Mouse (Mus musculus): ENCODE measurements around the gene Plscr1. TPM values are rescaled to one million over a fixed set of nuclear protein-coding genes. Genes with fewer than 3 reads are reported as not detected.
A peak's percentile ranks its signal among the peaks of the same experiment; 100 is the strongest.

Gene Plscr1
- polyA plus RNA-seq, 1 experiment from 2014 or later: 83.5 TPM

DNA sequence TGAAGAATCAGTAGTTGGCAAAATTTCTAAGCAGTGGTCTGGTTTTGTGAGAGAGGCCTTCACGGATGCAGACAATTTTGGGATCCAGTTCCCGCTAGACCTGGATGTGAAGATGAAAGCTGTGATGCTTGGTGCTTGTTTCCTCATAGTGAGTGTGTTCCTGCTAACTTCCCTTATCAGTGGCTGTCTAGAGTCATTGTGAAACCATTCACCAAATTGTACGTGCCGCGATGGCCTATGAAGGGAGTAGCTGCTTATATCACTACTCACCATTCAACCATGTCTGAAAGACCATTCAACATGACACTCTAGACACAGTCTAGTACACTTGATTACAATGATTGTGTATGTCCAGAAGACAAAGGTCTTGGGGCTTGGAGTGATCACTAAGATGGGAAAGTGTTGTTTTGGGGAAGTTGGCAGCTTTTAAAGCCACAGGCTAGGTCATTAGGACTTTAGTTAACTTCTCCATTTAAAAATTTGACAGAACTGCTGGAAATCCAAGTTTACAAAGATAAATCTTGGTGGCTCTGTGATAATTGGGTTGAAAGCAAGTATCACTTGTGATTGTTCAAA lies 20.4 kb downstream of the Plscr1 start:
- Histone ChIP-seq H3K4me3 (ENCODE audit: low read length) (no peak overlapping the region), H3K9me3 (ENCODE audit: control insufficient read depth, low read length) (no peaks in the 10 kb centered on the region), H3K9ac (ENCODE audit: low read depth, low read length) (no peak overlapping the region), H3K36me3 (ENCODE audit: control insufficient read depth, insufficient read depth, low read length) (peaks cover 13% of the 10 kb centered on the region; the same call in 1 of the 2 replicates), H3K4me2 (replicated peaks; ENCODE audit: low read depth, low read length) (no peak overlapping the region), H3K4me1 (ENCODE audit: control insufficient read depth, insufficient read depth, low read length) (peaks cover 23% of the 10 kb centered on the region), H3K27me3 (ENCODE audit: control insufficient read depth, insufficient read depth, low read length) (no peaks in the 10 kb centered on the region), H3K27ac (ENCODE audit: low read depth, low read length) (no peak overlapping the region)
- WGBS: 83% methylated on average over 5 of the region's 5 CpGs
- ATAC-seq (ENCODE audit: low FRiP score, low TSS enrichment): no peak

DNA sequence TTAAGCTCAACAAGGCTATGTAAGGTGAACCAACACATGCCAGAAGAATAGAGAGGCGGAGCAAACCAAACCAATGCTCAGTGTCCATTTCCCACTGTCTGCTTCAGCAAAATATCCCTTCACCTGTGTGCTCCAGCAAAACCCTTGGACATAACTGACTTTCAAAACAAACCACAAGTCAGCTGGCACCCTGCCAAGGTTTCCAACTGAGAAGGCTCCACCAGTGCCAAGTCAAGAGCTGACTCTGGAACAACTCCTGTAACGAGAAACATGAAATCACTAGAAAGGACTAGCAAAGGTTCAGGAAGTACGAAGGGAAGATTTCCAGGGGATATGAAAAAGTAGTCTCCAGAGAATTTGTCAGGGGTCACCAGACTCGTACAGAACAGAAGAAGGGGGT lies 21.4 kb downstream of the Plscr1 start:
- Histone ChIP-seq H3K9me3 (ENCODE audit: control insufficient read depth, low read length) (no peaks in the 10 kb centered on the region), H3K27ac (ENCODE audit: low read depth, low read length) (no peak overlapping the region; the same call in 1 of the 2 replicates), H3K9ac (ENCODE audit: low read depth, low read length) (no peak overlapping the region), H3K4me3 (ENCODE audit: low read length) (no peak overlapping the region), H3K27me3 (ENCODE audit: control insufficient read depth, insufficient read depth, low read length) (no peaks in the 10 kb centered on the region), H3K4me1 (ENCODE audit: control insufficient read depth, insufficient read depth, low read length) (peaks cover 32% of the 10 kb centered on the region), H3K36me3 (ENCODE audit: control insufficient read depth, insufficient read depth, low read length) (peaks cover 13% of the 10 kb centered on the region; the same call in 1 of the 2 replicates), H3K4me2 (replicated peaks; ENCODE audit: low read depth, low read length) (no peak overlapping the region)
- 45% methylated on average over 4 of the region's 4 CpGs for WGBS
- no peak for ATAC-seq (ENCODE audit: low FRiP score, low TSS enrichment)

DNA sequence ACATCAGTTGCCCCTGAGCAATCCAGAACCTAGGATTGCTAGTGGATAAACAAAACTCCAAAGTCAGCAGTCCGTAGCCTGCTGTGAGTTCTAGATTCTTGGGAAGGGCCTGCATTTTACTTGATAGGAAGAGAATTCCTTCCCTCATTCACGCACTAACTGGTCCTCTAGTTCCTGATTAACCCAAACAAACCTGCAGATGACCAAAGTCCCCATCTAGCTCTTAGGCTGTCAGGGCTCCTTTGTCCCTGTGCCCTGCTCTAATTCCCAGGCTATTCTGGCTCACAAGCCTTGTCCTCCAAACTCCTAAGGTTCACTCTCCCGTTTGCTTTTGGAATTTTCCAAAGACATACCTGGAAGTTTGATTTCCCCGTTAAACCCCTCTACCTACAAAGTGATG lies 23.1 kb downstream of the Plscr1 start:
- no peak overlapping the region for H3K4me2 ChIP-seq (replicated peaks; ENCODE audit: low read depth, low read length)
- H3K36me3 ChIP-seq (ENCODE audit: control insufficient read depth, insufficient read depth, low read length): peaks cover 13% of the 10 kb centered on the region; the same call in 1 of the 2 replicates
- H3K4me3 ChIP-seq (ENCODE audit: low read length): no peak overlapping the region
- no peaks in the 10 kb centered on the region for H3K27me3 ChIP-seq (ENCODE audit: control insufficient read depth, insufficient read depth, low read length)
- WGBS: 79% methylated on average over 4 of the region's 4 CpGs
- no peak for ATAC-seq (ENCODE audit: low FRiP score, low TSS enrichment)
- no peaks in the 10 kb centered on the region for H3K9me3 ChIP-seq (ENCODE audit: control insufficient read depth, low read length)
- H3K27ac ChIP-seq (ENCODE audit: low read depth, low read length): no peak overlapping the region; the same call in 1 of the 2 replicates
- no peak overlapping the region for H3K9ac ChIP-seq (ENCODE audit: low read depth, low read length)
- peaks cover 35% of the 10 kb centered on the region for H3K4me1 ChIP-seq (ENCODE audit: control insufficient read depth, insufficient read depth, low read length)

DNA sequence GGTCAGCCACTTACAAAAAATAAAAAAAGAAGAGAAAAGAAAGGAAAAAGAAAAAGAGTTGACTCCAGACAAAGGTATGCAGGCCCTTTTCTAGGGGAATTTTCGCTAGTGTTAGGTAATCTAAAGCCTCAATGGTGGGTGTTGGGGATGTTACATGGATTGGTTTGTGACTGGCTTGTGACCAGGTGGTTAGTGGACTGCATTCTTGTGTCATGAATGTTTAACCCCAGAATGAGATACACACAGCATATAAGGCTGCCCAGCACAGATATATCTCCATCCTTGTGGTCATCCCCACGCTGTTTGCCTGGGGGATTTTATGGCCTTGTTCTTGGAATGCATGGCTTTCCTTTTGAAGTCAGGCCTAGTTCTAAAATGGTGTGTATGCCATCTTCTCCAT lies 23.7 kb downstream of the Plscr1 start:
- peaks cover 12% of the 10 kb centered on the region; the same call in 1 of the 2 replicates for H3K36me3 ChIP-seq (ENCODE audit: control insufficient read depth, insufficient read depth, low read length)
- no peak overlapping the region for H3K9ac ChIP-seq (ENCODE audit: low read depth, low read length)
- H3K27ac ChIP-seq (ENCODE audit: low read depth, low read length): no peak overlapping the region; the same call in 1 of the 2 replicates
- H3K9me3 ChIP-seq (ENCODE audit: control insufficient read depth, low read length): no peaks in the 10 kb centered on the region
- no peak overlapping the region for H3K4me2 ChIP-seq (replicated peaks; ENCODE audit: low read depth, low read length)
- peaks cover 35% of the 10 kb centered on the region for H3K4me1 ChIP-seq (ENCODE audit: control insufficient read depth, insufficient read depth, low read length)
- no peak overlapping the region for H3K4me3 ChIP-seq (ENCODE audit: low read length)
- H3K27me3 ChIP-seq (ENCODE audit: control insufficient read depth, insufficient read depth, low read length): no peaks in the 10 kb centered on the region
- no peak for ATAC-seq (ENCODE audit: low FRiP score, low TSS enrichment)
- 76% methylated on average over 2 of the region's 2 CpGs for WGBS

DNA sequence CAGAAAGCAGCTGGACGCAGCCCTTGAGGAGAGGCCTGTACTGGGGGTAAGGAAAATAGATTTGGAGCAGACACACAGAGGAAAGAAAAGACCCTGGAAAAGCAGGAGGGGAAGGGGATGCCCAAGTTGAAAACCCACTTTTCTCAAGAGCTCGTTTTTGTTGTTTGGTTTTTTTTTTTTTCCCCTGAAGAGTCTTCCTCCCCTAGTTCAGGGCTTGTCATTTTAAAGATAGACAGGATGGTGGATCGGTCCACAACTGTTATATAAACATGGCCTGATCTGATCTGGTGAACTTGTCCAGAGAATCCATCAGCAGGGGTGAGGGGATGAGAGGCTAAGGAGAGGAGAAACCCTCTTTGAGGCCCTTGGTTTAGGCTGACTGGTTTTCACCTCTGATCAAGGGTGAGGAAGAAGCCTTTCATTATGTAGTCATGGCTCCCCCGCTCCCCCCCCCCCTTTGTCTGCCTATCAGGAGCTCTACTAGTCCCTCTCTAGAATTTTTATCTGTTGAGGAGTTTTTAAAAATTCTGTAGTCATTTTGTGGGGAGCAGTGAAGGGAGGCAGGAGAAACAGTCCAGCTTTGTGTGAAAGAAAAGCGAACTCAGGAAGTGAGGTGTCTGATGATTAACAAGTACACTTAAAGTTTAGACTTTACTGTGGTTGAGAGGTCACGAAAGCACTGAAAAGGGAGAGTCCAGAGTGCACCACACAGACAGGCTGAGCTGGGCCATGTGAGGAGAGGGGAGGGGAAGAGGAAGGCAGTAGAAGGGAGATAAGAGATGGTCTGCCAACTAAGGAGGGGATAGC lies 24.6 kb downstream of the Plscr1 start:
- H3K36me3 ChIP-seq (ENCODE audit: control insufficient read depth, insufficient read depth, low read length): peaks cover 10% of the 10 kb centered on the region; the same call in 1 of the 2 replicates
- H3K9ac ChIP-seq (ENCODE audit: low read depth, low read length): no peak overlapping the region
- no peaks in the 10 kb centered on the region for H3K9me3 ChIP-seq (ENCODE audit: control insufficient read depth, low read length)
- no peak overlapping the region for H3K4me2 ChIP-seq (replicated peaks; ENCODE audit: low read depth, low read length)
- peaks cover 35% of the 10 kb centered on the region for H3K4me1 ChIP-seq (ENCODE audit: control insufficient read depth, insufficient read depth, low read length)
- no peak overlapping the region for H3K4me3 ChIP-seq (ENCODE audit: low read length)
- H3K27me3 ChIP-seq (ENCODE audit: control insufficient read depth, insufficient read depth, low read length): no peaks in the 10 kb centered on the region
- H3K27ac ChIP-seq (ENCODE audit: low read depth, low read length): peak overlapping the region; percentile 82
- ATAC-seq (ENCODE audit: low FRiP score, low TSS enrichment): peak; percentile 88
- WGBS: 25% methylated on average over 6 of the region's 6 CpGs

DNA sequence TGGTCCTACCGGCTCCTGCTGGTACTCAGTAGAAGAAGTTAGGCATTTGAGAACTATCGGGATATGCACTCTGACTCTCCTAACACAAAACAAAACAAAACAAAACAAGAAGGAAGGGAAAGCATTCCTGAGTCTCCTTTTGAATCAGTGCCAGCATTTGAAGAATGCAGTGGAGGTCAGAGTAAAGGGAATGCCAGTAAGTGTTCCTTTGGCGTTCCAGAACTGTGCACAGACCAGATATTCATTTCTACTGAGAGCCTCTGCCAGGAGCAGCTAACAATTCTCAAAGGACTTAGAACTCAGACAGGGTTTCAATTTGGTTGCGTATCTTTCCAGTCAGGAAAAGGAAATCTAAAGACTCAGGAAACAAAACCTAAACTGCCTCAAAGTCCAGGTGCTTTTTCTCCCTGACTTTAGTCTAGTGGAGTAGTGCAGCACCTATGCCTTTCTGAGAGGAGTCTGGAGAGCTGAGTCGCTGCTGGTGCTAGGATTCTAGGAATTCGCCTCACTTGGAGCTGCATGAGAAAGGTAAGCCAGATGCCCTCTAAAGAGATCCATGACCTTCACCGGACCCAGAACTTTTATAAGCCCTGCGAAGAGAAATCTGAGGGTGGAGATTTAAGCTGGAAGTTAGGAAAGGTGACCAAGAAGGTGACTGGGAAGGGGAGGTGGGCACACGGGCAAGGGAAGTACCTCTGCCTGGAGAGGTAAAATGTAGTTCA lies 26.1 kb downstream of the Plscr1 start, which contains the start of gene Plscr2:
Plscr2 (plus strand) TSS at position 117 of the 722 bp plus-strand sequence.
- H3K4me1 ChIP-seq (ENCODE audit: control insufficient read depth, insufficient read depth, low read length): peaks cover 35% of the 10 kb centered on the region
- H3K27ac ChIP-seq (ENCODE audit: low read depth, low read length): peak within 1 kb of the TSS; percentile 82
- H3K27me3 ChIP-seq (ENCODE audit: control insufficient read depth, insufficient read depth, low read length): no peaks in the 10 kb centered on the region
- no peak within 1 kb of the TSS for H3K9ac ChIP-seq (ENCODE audit: low read depth, low read length)
- no peaks in the 10 kb centered on the region for H3K9me3 ChIP-seq (ENCODE audit: control insufficient read depth, low read length)
- H3K4me2 ChIP-seq (replicated peaks; ENCODE audit: low read depth, low read length): no peak within 1 kb of the TSS
- ATAC-seq (ENCODE audit: low FRiP score, low TSS enrichment): no peak
- 49% methylated on average over 9 of the region's 9 CpGs for WGBS
- H3K4me3 ChIP-seq (ENCODE audit: low read length): no peak within 1 kb of the TSS
- peaks cover 1% of the 10 kb centered on the region; the same call in 1 of the 2 replicates for H3K36me3 ChIP-seq (ENCODE audit: control insufficient read depth, insufficient read depth, low read length)

DNA sequence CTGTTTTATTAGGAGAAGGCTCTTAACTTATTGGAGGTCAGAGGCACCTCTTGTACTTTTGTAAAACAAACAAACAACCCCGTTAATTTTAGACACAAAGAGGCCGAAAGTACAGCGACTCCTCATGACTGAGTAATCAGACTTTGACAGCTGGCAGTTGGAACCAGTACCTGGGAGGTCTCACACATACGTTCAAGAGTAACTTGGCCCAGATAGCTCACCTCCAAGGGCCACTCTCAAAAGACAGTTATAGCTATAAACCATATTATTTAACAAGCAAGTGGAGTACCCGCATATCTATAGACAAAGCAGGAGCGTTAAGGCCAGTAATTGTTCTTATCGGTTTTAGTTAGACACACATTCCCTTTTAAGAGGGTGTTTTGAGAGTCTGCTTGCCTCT lies 26.8 kb downstream of the Plscr1 start:
- ATAC-seq (ENCODE audit: low FRiP score, low TSS enrichment): peak; percentile 34; the same call in 1 of the 2 replicates
- 49% methylated on average over 7 of the region's 7 CpGs for WGBS
- Histone ChIP-seq H3K4me2 (replicated peaks; ENCODE audit: low read depth, low read length) (no peak overlapping the region), H3K9me3 (ENCODE audit: control insufficient read depth, low read length) (no peaks in the 10 kb centered on the region), H3K36me3 (ENCODE audit: control insufficient read depth, insufficient read depth, low read length) (no peaks in the 10 kb centered on the region; the same call in 1 of the 2 replicates), H3K4me3 (ENCODE audit: low read length) (no peak overlapping the region), H3K27ac (ENCODE audit: low read depth, low read length) (peak overlapping the region; percentile 33), H3K9ac (ENCODE audit: low read depth, low read length) (no peak overlapping the region), H3K27me3 (ENCODE audit: control insufficient read depth, insufficient read depth, low read length) (no peaks in the 10 kb centered on the region), H3K4me1 (ENCODE audit: control insufficient read depth, insufficient read depth, low read length) (peaks cover 35% of the 10 kb centered on the region)

DNA sequence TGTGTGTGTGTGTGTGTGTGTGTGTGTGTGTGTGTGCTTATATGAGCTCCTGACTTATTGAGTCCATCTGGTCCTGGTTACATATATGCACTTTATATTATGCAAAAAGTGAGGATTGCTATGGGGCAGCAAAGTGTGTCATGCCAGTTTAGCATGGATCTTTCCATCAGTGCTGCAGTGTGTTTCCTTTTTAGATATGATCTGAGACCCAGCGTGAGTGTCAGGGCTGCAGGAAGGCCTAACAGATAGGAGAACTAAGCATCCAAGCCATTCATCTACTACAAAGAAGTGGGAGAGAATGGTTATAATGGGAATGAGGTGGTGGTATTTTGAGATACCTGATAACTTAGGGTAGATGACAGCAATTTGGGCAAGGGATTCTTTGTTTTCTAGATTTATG lies 30.5 kb downstream of the Plscr1 start:
- H3K4me2 ChIP-seq (replicated peaks; ENCODE audit: low read depth, low read length): no peak overlapping the region
- WGBS: 81% methylated on average over 1 of the region's 1 CpGs
- no peak for ATAC-seq (ENCODE audit: low FRiP score, low TSS enrichment)
- no peaks in the 10 kb centered on the region for H3K27me3 ChIP-seq (ENCODE audit: control insufficient read depth, insufficient read depth, low read length)
- no peak overlapping the region for H3K27ac ChIP-seq (ENCODE audit: low read depth, low read length)
- peaks cover 11% of the 10 kb centered on the region; the same call in 1 of the 2 replicates for H3K4me1 ChIP-seq (ENCODE audit: control insufficient read depth, insufficient read depth, low read length)
- no peak overlapping the region for H3K9ac ChIP-seq (ENCODE audit: low read depth, low read length)
- H3K36me3 ChIP-seq (ENCODE audit: control insufficient read depth, insufficient read depth, low read length): no peaks in the 10 kb centered on the region
- H3K4me3 ChIP-seq (ENCODE audit: low read length): no peak overlapping the region
- no peaks in the 10 kb centered on the region for H3K9me3 ChIP-seq (ENCODE audit: control insufficient read depth, low read length)

Measured in kidney, embryonic 14.5 days (tissue).